Mouse (Mus musculus) E14TG2a.4 (cell line): ENCODE data around the gene Lmx1b.

Source experiments
- H3K27me3 ChIP-seq: 2 replicates; pipeline ENCODE4 v1.6.1; 2014; ENCODE audit warnings: low read length, control low read depth; ENCODE audit not compliant: insufficient read depth
- H3K36me3 ChIP-seq: 2 replicates; pipeline ENCODE4 v1.6.1; 2014; ENCODE audit warnings: low read length, control low read depth; ENCODE audit not compliant: insufficient read depth
- H3K4me1 ChIP-seq: replicated peaks from 2 replicates; pipeline ENCODE4 v1.6.1; 2014; ENCODE audit warnings: low read depth, low read length, control low read depth
- H3K4me3 ChIP-seq: replicated peaks from 2 replicates; pipeline ENCODE4 v1.5.1; 2014; ENCODE audit warnings: mild to moderate bottlenecking, low read length
- H3K9me3 ChIP-seq: 2 replicates; pipeline ENCODE4 v1.6.1; 2014; ENCODE audit warnings: low read length, control low read depth
- CTCF ChIP-seq: conservative IDR thresholded peaks from 2 replicates; pipeline ENCODE4 v1.5.1; 2014; ENCODE audit warnings: low read length
- NANOG ChIP-seq: IDR thresholded peaks from 2 replicates; pipeline ENCODE4 v1.6.1; 2014; ENCODE audit warnings: borderline replicate concordance, low read length, mixed read lengths
- POU5F1 ChIP-seq: IDR thresholded peaks from 2 replicates; pipeline ENCODE4 v1.6.1; 2014; ENCODE audit warnings: low read length, borderline replicate concordance

The Lmx1b gene

DNA sequence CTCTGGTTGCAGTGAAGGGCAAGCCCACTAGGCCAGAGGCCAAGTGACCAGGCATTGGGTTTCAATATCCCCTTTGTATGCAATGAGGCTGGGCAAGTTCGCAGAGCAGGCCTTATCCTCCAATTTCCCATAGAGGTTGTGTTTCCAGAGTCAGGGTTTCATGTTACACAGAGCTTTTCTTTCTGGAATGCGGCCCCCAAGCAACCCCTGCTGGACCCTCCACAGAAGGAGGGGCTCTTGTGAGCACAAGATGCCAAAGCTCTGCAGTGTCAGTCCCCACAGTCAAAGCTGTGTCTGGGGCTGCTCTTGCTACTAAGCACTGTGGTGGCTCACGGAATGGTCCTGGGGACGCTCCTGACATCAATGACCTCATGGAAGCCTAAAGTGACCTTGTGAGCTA is 8.6 kb upstream of the Lmx1b start:
- TF ChIP-seq POU5F1 (no peak), NANOG (no peak), CTCF (no peak)
- Histone ChIP-seq H3K4me1 (peaks cover 39% of the 10 kb centered on the region), H3K4me3 (no peak overlapping the region), H3K27me3 (peaks cover 75% of the 10 kb centered on the region), H3K9me3 (no peaks in the 10 kb centered on the region), H3K36me3 (no peaks in the 10 kb centered on the region)

DNA sequence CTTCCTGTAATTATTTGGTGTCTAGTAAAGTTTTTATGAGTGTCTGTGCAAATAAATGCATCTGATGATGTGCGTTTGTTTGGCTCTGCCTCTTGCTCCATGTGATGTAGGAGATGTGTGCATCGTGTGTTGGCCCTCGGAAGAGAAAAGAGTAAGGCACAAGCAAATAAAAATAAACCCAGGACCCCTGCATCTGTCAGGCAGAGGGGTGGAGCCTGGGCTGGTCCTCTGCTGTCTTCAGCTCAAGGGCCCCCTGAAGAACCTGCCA is 5.9 kb upstream of the Lmx1b start:
- no peaks in the 10 kb centered on the region for H3K9me3 ChIP-seq
- peaks cover 97% of the 10 kb centered on the region for H3K27me3 ChIP-seq
- no peak for TF ChIP-seq POU5F1

GRCm38 (mm10) chr2:33645538-33646282 is 5.4 kb upstream of the Lmx1b start:
- peaks cover 97% of the 10 kb centered on the region for H3K27me3 ChIP-seq
- no peak for TF ChIP-seq CTCF

More for the DNA sequence above, 5.9 kb upstream of the Lmx1b start:
- no peak overlapping the region for H3K4me3 ChIP-seq
- H3K4me1 ChIP-seq: peaks cover 56% of the 10 kb centered on the region
- H3K36me3 ChIP-seq: no peaks in the 10 kb centered on the region

DNA sequence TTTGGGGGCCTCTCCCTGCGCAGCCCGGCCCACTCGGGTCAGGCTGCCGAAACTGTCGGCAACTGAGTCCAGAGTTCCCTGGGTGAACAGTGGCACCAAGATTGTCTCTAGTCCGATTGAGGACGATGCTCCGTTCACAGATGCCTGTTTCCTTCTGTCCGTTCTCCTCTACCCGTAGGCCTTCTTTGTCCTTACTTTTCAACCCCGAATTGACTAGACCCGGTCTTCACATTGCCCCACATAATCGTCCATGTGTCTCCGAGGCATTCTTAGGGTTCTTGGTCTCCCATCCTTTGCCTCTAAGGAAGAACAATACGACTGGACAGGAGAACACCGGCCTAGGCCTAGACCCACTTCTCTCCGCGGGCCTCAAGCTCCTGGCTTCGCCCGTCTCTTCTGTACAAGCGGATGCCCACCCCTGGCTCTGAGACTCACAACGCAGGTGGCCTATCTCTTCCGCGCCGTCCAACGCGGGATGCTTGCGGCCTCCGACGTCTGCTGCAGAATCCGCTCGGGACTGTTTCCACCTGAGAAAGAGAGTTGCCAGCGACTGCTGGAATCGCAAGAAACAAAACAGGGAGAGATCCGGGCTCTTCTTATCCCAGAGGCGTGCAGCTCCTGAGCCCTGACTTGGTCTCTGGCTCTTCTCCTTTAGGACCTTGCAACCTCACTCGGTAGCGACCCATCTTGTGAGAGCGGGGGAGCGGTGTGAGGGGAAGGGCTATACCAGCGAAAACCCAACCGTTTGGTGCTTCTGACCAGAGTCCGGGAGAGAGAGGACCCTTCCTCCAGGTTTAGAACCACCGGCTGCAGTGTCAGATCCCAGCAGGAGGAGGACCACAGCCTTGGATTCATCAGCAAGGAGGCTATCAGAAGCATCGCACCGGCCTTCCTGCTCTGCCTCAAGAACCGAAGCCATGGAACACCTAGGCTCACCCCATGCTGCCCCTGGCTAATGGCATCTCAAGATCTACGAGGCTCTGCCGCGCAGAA is 3.7 kb upstream of the Lmx1b start:
- Histone ChIP-seq H3K36me3 (no peaks in the 10 kb centered on the region), H3K9me3 (no peaks in the 10 kb centered on the region), H3K27me3 (peaks cover 94% of the 10 kb centered on the region), H3K4me3 (peak overlapping the region; percentile 21; the same call in 1 of the 2 replicates), H3K4me1 (peaks cover 63% of the 10 kb centered on the region)
- no peak for TF ChIP-seq CTCF
- TF ChIP-seq NANOG: no peak
- TF ChIP-seq POU5F1: no peak

More at GRCm38 (mm10) chr2:33645538-33646282, 5.4 kb upstream of the Lmx1b start:
- H3K9me3 ChIP-seq: no peaks in the 10 kb centered on the region
- no peak overlapping the region for H3K4me3 ChIP-seq
- no peaks in the 10 kb centered on the region for H3K36me3 ChIP-seq
- peaks cover 58% of the 10 kb centered on the region for H3K4me1 ChIP-seq

GRCm38 (mm10) chr2:33642650-33643458 is 2.5 kb upstream of the Lmx1b start:
- H3K36me3 ChIP-seq: no peaks in the 10 kb centered on the region
- peak; percentile 61 for TF ChIP-seq CTCF
- TF ChIP-seq POU5F1: no peak
- no peak for TF ChIP-seq NANOG
- peaks cover 70% of the 10 kb centered on the region for H3K4me1 ChIP-seq
- no peaks in the 10 kb centered on the region for H3K9me3 ChIP-seq
- H3K27me3 ChIP-seq: peaks cover 94% of the 10 kb centered on the region
- peak overlapping the region; percentile 57; the same call in 1 of the 2 replicates for H3K4me3 ChIP-seq

DNA sequence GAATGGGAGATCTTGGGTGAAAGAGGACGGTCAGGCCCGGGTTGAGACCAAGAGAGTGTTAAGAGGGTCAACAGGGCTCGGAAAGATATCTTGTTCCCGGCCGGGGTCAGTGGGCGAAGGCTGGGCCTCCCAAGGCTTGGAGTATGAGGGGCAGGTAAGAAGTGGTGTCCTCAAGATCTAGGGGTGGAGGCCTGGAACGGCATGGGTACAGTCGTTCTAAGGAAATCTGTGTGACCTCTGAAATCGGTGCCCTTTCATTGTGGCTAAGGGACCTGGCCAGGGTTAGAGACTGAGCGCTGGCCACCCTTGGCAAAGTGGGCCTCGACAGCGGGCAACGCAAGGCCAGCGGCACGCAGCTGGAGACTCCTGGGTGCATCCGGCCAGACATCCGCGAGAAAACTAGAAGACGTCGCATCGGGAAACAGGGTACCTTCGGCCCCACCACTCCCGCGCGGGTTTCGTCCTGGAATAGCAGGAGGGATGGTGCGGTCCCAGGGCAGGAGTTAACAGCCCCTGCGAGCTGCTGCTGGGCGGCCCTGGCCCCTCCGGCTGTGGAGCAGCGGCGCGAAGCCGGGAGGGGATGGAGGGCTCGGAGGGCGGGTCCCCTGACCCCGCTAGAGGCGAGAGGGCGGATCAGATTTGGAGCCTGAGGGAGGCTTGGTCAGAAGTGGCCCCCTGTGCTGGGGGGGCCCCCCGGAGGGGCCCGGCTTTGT is 1.7 kb upstream of the Lmx1b start:
- H3K4me1 ChIP-seq: peaks cover 76% of the 10 kb centered on the region
- no peaks in the 10 kb centered on the region for H3K9me3 ChIP-seq
- peak overlapping the region; percentile 60 for H3K4me3 ChIP-seq
- no peaks in the 10 kb centered on the region for H3K36me3 ChIP-seq
- TF ChIP-seq POU5F1 (no peak), NANOG (no peak), CTCF (no peak)
- peaks cover 94% of the 10 kb centered on the region for H3K27me3 ChIP-seq

- Histone ChIP-seq H3K27me3 (peaks cover 94% of the 10 kb centered on the region), H3K36me3 (no peaks in the 10 kb centered on the region), H3K9me3 (no peaks in the 10 kb centered on the region), H3K4me3 (peak overlapping the region; percentile 60), H3K4me1 (peaks cover 77% of the 10 kb centered on the region)
- TF ChIP-seq POU5F1 (no peak), NANOG (no peak), CTCF (no peak)
Observed at GRCm38 (mm10) chr2:33640978-33641858, 907 bp upstream of the Lmx1b start.
